Mouse (Mus musculus) testis, postnatal 10 days (tissue): ENCODE data around the gene Gm44805.

Source experiments
- DNase-seq: peaks from one replicate; pipeline ENCODE4 v3.0.0; 2021; ENCODE audit warnings: low spot score

Gene Gm44805

GRCm38 (mm10) chr7:19677872-19678271, 3.4 kb downstream of the Gm44805 start, which contains the start of gene Apoc2:
Apoc2 (minus strand) TSS chr7:19677941.
- no peak for DNase-seq

GRCm38 (mm10) chr7:19676662-19677061, 4.6 kb downstream of the Gm44805 start:
- DNase-seq: no peak

- DNase-seq: no peak
Measured at GRCm38 (mm10) chr7:19675824-19676223, 5.4 kb downstream of the Gm44805 start.

GRCm38 (mm10) chr7:19673083-19673699, 8.0 kb downstream of the Gm44805 start:
- no peak for DNase-seq

- no peak for DNase-seq
Measured at GRCm38 (mm10) chr7:19671511-19671910, 9.7 kb downstream of the Gm44805 start.

- DNase-seq: peak; percentile 94
Measured at GRCm38 (mm10) chr7:19668947-19669721, 12.1 kb downstream of the Gm44805 start.

- no peak for DNase-seq
Measured at GRCm38 (mm10) chr7:19667434-19667833, 13.8 kb downstream of the Gm44805 start.

GRCm38 (mm10) chr7:19666750-19667149, 14.5 kb downstream of the Gm44805 start:
- no peak for DNase-seq

- peak; percentile 98 for DNase-seq
Measured at GRCm38 (mm10) chr7:19664955-19665841, 16.0 kb downstream of the Gm44805 start, which contains the start of gene Clptm1. Clptm1 (minus strand) TSS chr7:19665033.

- no peak for DNase-seq
Measured at GRCm38 (mm10) chr7:19664455-19664954, 16.7 kb downstream of the Gm44805 start.

GRCm38 (mm10) chr7:19663940-19664339, 17.3 kb downstream of the Gm44805 start:
- DNase-seq: no peak

- no peak for DNase-seq
Measured at GRCm38 (mm10) chr7:19652614-19653013, 28.6 kb downstream of the Gm44805 start.

- no peak for DNase-seq
Measured at GRCm38 (mm10) chr7:19651063-19651786, 30.0 kb downstream of the Gm44805 start.

GRCm38 (mm10) chr7:19641223-19641622, 40.0 kb downstream of the Gm44805 start:
- DNase-seq: no peak

GRCm38 (mm10) chr7:19635074-19635827, 46.0 kb downstream of the Gm44805 start:
- no peak for DNase-seq

- DNase-seq: peak; percentile 73
Measured at GRCm38 (mm10) chr7:19634591-19634990, 46.6 kb downstream of the Gm44805 start.

GRCm38 (mm10) chr7:19633855-19634254, 47.4 kb downstream of the Gm44805 start:
- no peak for DNase-seq

- DNase-seq: no peak
Measured at GRCm38 (mm10) chr7:19633197-19633596, 48.0 kb downstream of the Gm44805 start.

GRCm38 (mm10) chr7:19632720-19633119, 48.5 kb downstream of the Gm44805 start:
- DNase-seq: no peak

GRCm38 (mm10) chr7:19632275-19632674, 48.9 kb downstream of the Gm44805 start:
- DNase-seq: no peak

GRCm38 (mm10) chr7:19629361-19629734, 51.9 kb downstream of the Gm44805 start, which contains the start of gene Relb:
Relb (minus strand) TSS chr7:19629438.
- peak; percentile 98 for DNase-seq
